Mouse (Mus musculus): ENCODE measurements at regions not wholly inside any gene's neighbourhood (a gene's known extent, or its start where the extent isn't known, plus 50 kb on each side); places are given as distances from the start of the nearest gene placed in this dataset.

- H3K9me3 ChIP-seq (ENCODE audit: control insufficient read depth, low read length), result peaks cover 18% of the 10 kb centered on the region
- H3K9ac ChIP-seq (ENCODE audit: low read length), result no peak overlapping the region
- H3K36me3 ChIP-seq (ENCODE audit: control insufficient read depth, insufficient read depth, low read length), result no peaks in the 10 kb centered on the region
- no peak overlapping the region for H3K27ac ChIP-seq (ENCODE audit: low read depth)
- H3K4me1 ChIP-seq (replicated peaks; ENCODE audit: control insufficient read depth, insufficient read depth, low read length), result no peaks in the 10 kb centered on the region
- H3K27me3 ChIP-seq (replicated peaks; ENCODE audit: control insufficient read depth, insufficient read depth, low read length), result no peaks in the 10 kb centered on the region
- no peak overlapping the region for H3K4me3 ChIP-seq (ENCODE audit: low read depth, low read length)
- ATAC-seq (replicated peaks; ENCODE audit: low FRiP score, low TSS enrichment, low read depth), result no peak
- H3K4me2 ChIP-seq (ENCODE audit: low read length), result no peak overlapping the region
- WGBS, result 81% methylated on average over 15 of the region's 15 CpGs
- DNase-seq (ENCODE audit: low spot score), result no peak
Measured at GRCm38 (mm10) chr13:16100253-16100652, 88.6 kb downstream of the Inhba start.

GRCm38 (mm10) chr13:16114837-16115236 is 103.2 kb downstream of the Inhba start:
- DNase-seq (ENCODE audit: low spot score), result no peak
- no peaks in the 10 kb centered on the region for H3K36me3 ChIP-seq (ENCODE audit: control insufficient read depth, insufficient read depth, low read length)
- WGBS, result 36% methylated on average over 2 of the region's 2 CpGs
- no peak overlapping the region for H3K4me3 ChIP-seq (ENCODE audit: low read depth, low read length)
- no peak for ATAC-seq (replicated peaks; ENCODE audit: low FRiP score, low TSS enrichment, low read depth)
- no peak overlapping the region for H3K4me2 ChIP-seq (ENCODE audit: low read length)
- H3K27me3 ChIP-seq (replicated peaks; ENCODE audit: control insufficient read depth, insufficient read depth, low read length), result no peaks in the 10 kb centered on the region
- no peaks in the 10 kb centered on the region for H3K4me1 ChIP-seq (replicated peaks; ENCODE audit: control insufficient read depth, insufficient read depth, low read length)
- no peak overlapping the region for H3K9ac ChIP-seq (ENCODE audit: low read length)
- H3K27ac ChIP-seq (ENCODE audit: low read depth), result no peak overlapping the region
- H3K9me3 ChIP-seq (ENCODE audit: control insufficient read depth, low read length), result no peaks in the 10 kb centered on the region

- no peak overlapping the region for H3K9ac ChIP-seq (ENCODE audit: low read length)
- no peak for DNase-seq (ENCODE audit: low spot score)
- no peaks in the 10 kb centered on the region for H3K9me3 ChIP-seq (ENCODE audit: control insufficient read depth, low read length)
- H3K4me1 ChIP-seq (replicated peaks; ENCODE audit: control insufficient read depth, insufficient read depth, low read length), result no peaks in the 10 kb centered on the region
- no peak overlapping the region for H3K4me3 ChIP-seq (ENCODE audit: low read depth, low read length)
- H3K4me2 ChIP-seq (ENCODE audit: low read length), result no peak overlapping the region
- H3K36me3 ChIP-seq (ENCODE audit: control insufficient read depth, insufficient read depth, low read length), result no peaks in the 10 kb centered on the region
- ATAC-seq (replicated peaks; ENCODE audit: low FRiP score, low TSS enrichment, low read depth), result no peak
- H3K27ac ChIP-seq (ENCODE audit: low read depth), result no peak overlapping the region
- no peaks in the 10 kb centered on the region for H3K27me3 ChIP-seq (replicated peaks; ENCODE audit: control insufficient read depth, insufficient read depth, low read length)
Measured at GRCm38 (mm10) chr13:16146686-16147085, 135.0 kb downstream of the Inhba start.

GRCm38 (mm10) chr13:16154926-16155325 is 143.3 kb downstream of the Inhba start:
- no peak for ATAC-seq (replicated peaks; ENCODE audit: low FRiP score, low TSS enrichment, low read depth)
- Histone ChIP-seq H3K4me1 (replicated peaks; ENCODE audit: control insufficient read depth, insufficient read depth, low read length) (no peaks in the 10 kb centered on the region), H3K4me2 (ENCODE audit: low read length) (no peak overlapping the region), H3K27me3 (replicated peaks; ENCODE audit: control insufficient read depth, insufficient read depth, low read length) (no peaks in the 10 kb centered on the region), H3K9ac (ENCODE audit: low read length) (no peak overlapping the region), H3K27ac (ENCODE audit: low read depth) (no peak overlapping the region), H3K4me3 (ENCODE audit: low read depth, low read length) (no peak overlapping the region), H3K36me3 (ENCODE audit: control insufficient read depth, insufficient read depth, low read length) (no peaks in the 10 kb centered on the region), H3K9me3 (ENCODE audit: control insufficient read depth, low read length) (no peaks in the 10 kb centered on the region)
- DNase-seq (ENCODE audit: low spot score), result no peak
- WGBS, result 89% methylated on average over 1 of the region's 1 CpGs

- ATAC-seq (replicated peaks; ENCODE audit: low FRiP score, low TSS enrichment, low read depth), result no peak
Measured at GRCm38 (mm10) chr13:16165204-16165894, 153.7 kb downstream of the Inhba start.

GRCm38 (mm10) chr13:16196692-16197091 is 185.0 kb downstream of the Inhba start:
- Histone ChIP-seq H3K9ac (ENCODE audit: low read length) (no peak overlapping the region), H3K27me3 (replicated peaks; ENCODE audit: control insufficient read depth, insufficient read depth, low read length) (no peaks in the 10 kb centered on the region), H3K36me3 (ENCODE audit: control insufficient read depth, insufficient read depth, low read length) (no peaks in the 10 kb centered on the region), H3K4me3 (ENCODE audit: low read depth, low read length) (no peak overlapping the region), H3K4me2 (ENCODE audit: low read length) (no peak overlapping the region), H3K4me1 (replicated peaks; ENCODE audit: control insufficient read depth, insufficient read depth, low read length) (no peaks in the 10 kb centered on the region), H3K9me3 (ENCODE audit: control insufficient read depth, low read length) (no peaks in the 10 kb centered on the region), H3K27ac (ENCODE audit: low read depth) (no peak overlapping the region)
- DNase-seq (ENCODE audit: low spot score) (no peak), ATAC-seq (replicated peaks; ENCODE audit: low FRiP score, low TSS enrichment, low read depth) (no peak)
- WGBS, result 95% methylated on average over 1 of the region's 1 CpGs

More at GRCm38 (mm10) chr13:16165204-16165894, 153.7 kb downstream of the Inhba start:
- Histone ChIP-seq H3K36me3 (ENCODE audit: control insufficient read depth, insufficient read depth, low read length) (no peaks in the 10 kb centered on the region), H3K9me3 (ENCODE audit: control insufficient read depth, low read length) (no peaks in the 10 kb centered on the region), H3K4me1 (replicated peaks; ENCODE audit: control insufficient read depth, insufficient read depth, low read length) (no peaks in the 10 kb centered on the region), H3K9ac (ENCODE audit: low read length) (no peak overlapping the region), H3K4me3 (ENCODE audit: low read depth, low read length) (no peak overlapping the region), H3K27me3 (replicated peaks; ENCODE audit: control insufficient read depth, insufficient read depth, low read length) (no peaks in the 10 kb centered on the region), H3K4me2 (ENCODE audit: low read length) (no peak overlapping the region), H3K27ac (ENCODE audit: low read depth) (no peak overlapping the region)
- WGBS, result 50% methylated on average over 5 of the region's 5 CpGs
- no peak for DNase-seq (ENCODE audit: low spot score)

- H3K9me3 ChIP-seq (ENCODE audit: control insufficient read depth, low read length), result no peaks in the 10 kb centered on the region
- no peak for ATAC-seq (replicated peaks; ENCODE audit: low FRiP score, low TSS enrichment, low read depth)
- no peak overlapping the region for H3K4me2 ChIP-seq (ENCODE audit: low read length)
- no peaks in the 10 kb centered on the region for H3K36me3 ChIP-seq (ENCODE audit: control insufficient read depth, insufficient read depth, low read length)
- no peak overlapping the region for H3K9ac ChIP-seq (ENCODE audit: low read length)
- no peak for DNase-seq (ENCODE audit: low spot score)
- no peaks in the 10 kb centered on the region for H3K4me1 ChIP-seq (replicated peaks; ENCODE audit: control insufficient read depth, insufficient read depth, low read length)
- no peak overlapping the region for H3K4me3 ChIP-seq (ENCODE audit: low read depth, low read length)
- no peak overlapping the region for H3K27ac ChIP-seq (ENCODE audit: low read depth)
- no peaks in the 10 kb centered on the region for H3K27me3 ChIP-seq (replicated peaks; ENCODE audit: control insufficient read depth, insufficient read depth, low read length)
- WGBS, result 78% methylated on average over 1 of the region's 1 CpGs
Measured at GRCm38 (mm10) chr13:16200046-16200445, 188.4 kb downstream of the Inhba start.

GRCm38 (mm10) chr13:16203147-16203546 is 191.5 kb downstream of the Inhba start:
- no peak overlapping the region for H3K4me3 ChIP-seq (ENCODE audit: low read depth, low read length)
- DNase-seq (ENCODE audit: low spot score) (no peak), ATAC-seq (replicated peaks; ENCODE audit: low FRiP score, low TSS enrichment, low read depth) (no peak)
- H3K4me2 ChIP-seq (ENCODE audit: low read length), result no peak overlapping the region
- no peaks in the 10 kb centered on the region for H3K4me1 ChIP-seq (replicated peaks; ENCODE audit: control insufficient read depth, insufficient read depth, low read length)
- H3K27me3 ChIP-seq (replicated peaks; ENCODE audit: control insufficient read depth, insufficient read depth, low read length), result no peaks in the 10 kb centered on the region
- H3K36me3 ChIP-seq (ENCODE audit: control insufficient read depth, insufficient read depth, low read length), result no peaks in the 10 kb centered on the region
- H3K9me3 ChIP-seq (ENCODE audit: control insufficient read depth, low read length), result no peaks in the 10 kb centered on the region
- 81% methylated on average over 3 of the region's 3 CpGs for WGBS
- H3K9ac ChIP-seq (ENCODE audit: low read length), result no peak overlapping the region
- H3K27ac ChIP-seq (ENCODE audit: low read depth), result no peak overlapping the region

GRCm38 (mm10) chr13:16204097-16204496 is 192.4 kb downstream of the Inhba start:
- ATAC-seq (replicated peaks; ENCODE audit: low FRiP score, low TSS enrichment, low read depth) (no peak), DNase-seq (ENCODE audit: low spot score) (no peak)
- H3K27ac ChIP-seq (ENCODE audit: low read depth), result no peak overlapping the region
- no peaks in the 10 kb centered on the region for H3K9me3 ChIP-seq (ENCODE audit: control insufficient read depth, low read length)
- no peaks in the 10 kb centered on the region for H3K27me3 ChIP-seq (replicated peaks; ENCODE audit: control insufficient read depth, insufficient read depth, low read length)
- H3K4me3 ChIP-seq (ENCODE audit: low read depth, low read length), result no peak overlapping the region
- H3K36me3 ChIP-seq (ENCODE audit: control insufficient read depth, insufficient read depth, low read length), result no peaks in the 10 kb centered on the region
- H3K4me2 ChIP-seq (ENCODE audit: low read length), result no peak overlapping the region
- H3K9ac ChIP-seq (ENCODE audit: low read length), result no peak overlapping the region
- WGBS, result 88% methylated on average over 5 of the region's 5 CpGs
- H3K4me1 ChIP-seq (replicated peaks; ENCODE audit: control insufficient read depth, insufficient read depth, low read length), result no peaks in the 10 kb centered on the region

Data from intestine, embryonic 14.5 days (tissue).